Comparison of ENCODE assay signal across 1 mouse cellular context in the genomic region with DNA sequence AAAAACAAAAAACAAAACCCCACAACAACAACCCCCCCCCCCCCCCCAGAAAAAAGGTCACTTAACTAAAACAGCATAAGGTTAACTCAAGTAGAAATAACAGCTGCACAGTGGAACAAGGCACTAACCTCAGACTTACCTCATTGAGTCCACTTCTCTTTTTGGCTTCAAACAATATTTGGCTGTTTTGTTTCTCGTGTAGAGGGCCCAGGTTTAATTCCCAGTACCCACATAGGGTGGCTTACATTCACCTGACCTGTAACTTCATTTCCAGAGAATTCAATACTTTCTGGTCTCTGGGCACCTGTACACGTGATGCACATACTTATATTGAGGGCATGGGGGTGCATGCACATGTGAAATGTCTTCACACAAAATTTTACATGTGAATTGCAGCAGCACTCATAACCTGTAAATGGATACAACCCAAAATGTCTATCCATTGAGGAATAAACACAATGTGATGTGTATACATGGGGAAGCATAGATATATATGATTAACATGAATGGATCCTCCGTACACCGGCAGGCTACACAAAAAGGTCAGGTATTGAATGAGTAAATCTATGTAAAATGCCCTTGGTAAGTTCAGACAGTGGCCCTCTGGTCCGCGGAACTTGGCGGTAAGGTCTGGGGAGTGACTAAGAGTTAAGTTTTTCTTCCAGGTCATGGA.
A peak's percentile ranks its signal among the peaks of the same experiment; 100 is the strongest.
TF ChIP-seq lines count a peak whose summit lies in the region.

No protein-coding gene starts in this region.

TF ChIP-seq in C2C12, 6 proteins besides CTCF, POLR2A, EP300 and RAD21 (continued from another document):
- TF ChIP-seq MYOG (IDR thresholded peaks at IDR 0.05; ENCODE audit: control insufficient read depth, extremely low read depth, insufficient read length) (no peak), CEBPB (IDR thresholded peaks at IDR 0.05; ENCODE audit: low read depth) (no peak), USF1 (IDR thresholded peaks at IDR 0.05; ENCODE audit: low read depth) (peak; percentile 62), FOSL1 (IDR thresholded peaks at IDR 0.05; ENCODE audit: insufficient read depth, low read length, poor library complexity, severe bottlenecking) (no peak)
